Mouse (Mus musculus): ENCODE measurements around the gene Cldn20. TPM values are rescaled to one million over a fixed set of nuclear protein-coding genes. Genes with fewer than 3 reads are reported as not detected.

The Cldn20 gene
- not detected for total RNA-seq (2023)

DNA sequence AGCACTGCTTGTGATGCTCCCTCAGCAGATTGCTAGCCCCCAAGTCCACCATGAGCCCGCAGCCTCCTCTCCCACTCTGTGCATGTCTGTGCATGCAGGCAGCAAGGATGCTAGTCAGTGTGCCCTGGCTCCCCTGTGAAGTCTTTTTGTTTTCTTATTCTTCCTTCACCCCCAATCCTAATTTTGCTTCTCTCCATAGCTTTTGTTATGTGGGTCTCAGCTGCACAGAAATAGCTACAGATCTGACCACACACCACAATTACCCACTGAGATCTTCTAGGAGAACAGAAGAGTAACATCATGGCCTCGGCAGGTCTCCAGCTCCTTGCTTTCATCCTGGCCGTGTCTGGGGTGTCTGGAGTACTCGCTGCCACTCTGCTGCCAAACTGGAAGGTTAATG is at the start of gene Cldn20:
Gene Cldn20, plus strand, starts transcription at position 301 of the 400 bp plus-strand sequence.

DNA sequence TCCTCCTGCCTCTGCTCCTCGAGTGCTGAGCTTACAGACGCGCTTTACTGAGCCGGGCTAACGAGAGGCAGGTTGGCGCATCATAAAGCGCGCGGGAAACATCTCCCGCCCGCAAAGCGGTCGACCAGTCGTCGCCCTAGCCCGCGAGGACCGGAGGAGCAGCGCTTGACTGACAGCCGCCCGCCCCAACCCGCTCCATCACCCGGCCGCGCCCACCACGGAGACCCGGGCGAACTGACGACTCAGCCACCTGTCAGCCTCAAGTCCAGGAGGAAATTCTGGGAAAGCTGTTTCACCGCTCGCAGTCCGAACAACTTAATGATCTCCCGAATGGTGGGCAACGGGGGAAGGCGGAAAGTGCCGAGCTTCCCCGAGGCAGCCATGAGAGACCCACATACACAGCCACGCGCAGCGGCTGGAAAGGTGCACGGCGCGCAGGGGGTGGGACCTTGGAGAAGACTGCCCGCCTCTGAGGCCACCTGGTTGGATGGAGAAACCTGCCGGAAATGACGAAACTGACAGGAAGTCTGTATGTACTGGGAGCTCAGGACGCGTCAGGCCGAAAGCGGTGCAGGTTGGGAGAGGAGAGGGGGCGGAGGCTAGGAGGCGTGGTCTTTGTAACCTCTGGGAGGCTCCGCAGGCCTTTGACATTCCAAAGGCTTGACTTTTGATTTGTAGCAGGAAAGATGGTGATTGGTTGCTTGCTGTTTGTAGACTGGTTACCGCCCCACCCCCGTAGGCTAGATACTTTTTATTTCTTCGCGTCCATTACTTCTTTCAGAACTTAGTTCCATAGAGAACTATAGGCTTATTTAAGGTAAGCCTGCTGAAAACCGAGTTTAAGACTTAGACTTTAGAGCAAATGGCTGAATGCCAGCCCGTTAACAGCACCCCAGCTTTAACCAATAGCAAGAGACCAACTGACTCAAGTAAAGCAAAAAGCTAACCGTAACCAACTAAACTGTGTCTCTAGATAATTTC is 25.3 kb downstream of the Cldn20 start, which contains the start of gene Tfb1m:
Gene Tfb1m, minus strand, starts transcription at position 451 of the 981 bp plus-strand sequence.

Other genes starting within 250 kb of the Cldn20 start
- 1.1 TPM for gene Tiam2, start 206.0 kb upstream of the Cldn20 start, total RNA-seq (2023)
- 5.6 TPM for gene Tfb1m, start 25.2 kb downstream of the Cldn20 start, total RNA-seq (2023)
- gene Nox3, start 163.7 kb downstream of the Cldn20 start, total RNA-seq (2023) = not detected